Mouse (Mus musculus): ENCODE measurements around the gene Leo1. TPM values are rescaled to one million over a fixed set of nuclear protein-coding genes. Genes with fewer than 3 reads are reported as not detected.
"Not testable (repeated sequence)": the region's sequence is repeated elsewhere in the genome, so short reads cannot be mapped to it uniquely, and the experiment has no call there.

Leo1 gene
- total RNA-seq, 2 experiments from 2014 or later, result 16.7 to 20.4 TPM

GRCm38 (mm10) chr9:75425796-75426391 is 15.4 kb upstream of the Leo1 start:
- DNase-seq, result no peak

DNA sequence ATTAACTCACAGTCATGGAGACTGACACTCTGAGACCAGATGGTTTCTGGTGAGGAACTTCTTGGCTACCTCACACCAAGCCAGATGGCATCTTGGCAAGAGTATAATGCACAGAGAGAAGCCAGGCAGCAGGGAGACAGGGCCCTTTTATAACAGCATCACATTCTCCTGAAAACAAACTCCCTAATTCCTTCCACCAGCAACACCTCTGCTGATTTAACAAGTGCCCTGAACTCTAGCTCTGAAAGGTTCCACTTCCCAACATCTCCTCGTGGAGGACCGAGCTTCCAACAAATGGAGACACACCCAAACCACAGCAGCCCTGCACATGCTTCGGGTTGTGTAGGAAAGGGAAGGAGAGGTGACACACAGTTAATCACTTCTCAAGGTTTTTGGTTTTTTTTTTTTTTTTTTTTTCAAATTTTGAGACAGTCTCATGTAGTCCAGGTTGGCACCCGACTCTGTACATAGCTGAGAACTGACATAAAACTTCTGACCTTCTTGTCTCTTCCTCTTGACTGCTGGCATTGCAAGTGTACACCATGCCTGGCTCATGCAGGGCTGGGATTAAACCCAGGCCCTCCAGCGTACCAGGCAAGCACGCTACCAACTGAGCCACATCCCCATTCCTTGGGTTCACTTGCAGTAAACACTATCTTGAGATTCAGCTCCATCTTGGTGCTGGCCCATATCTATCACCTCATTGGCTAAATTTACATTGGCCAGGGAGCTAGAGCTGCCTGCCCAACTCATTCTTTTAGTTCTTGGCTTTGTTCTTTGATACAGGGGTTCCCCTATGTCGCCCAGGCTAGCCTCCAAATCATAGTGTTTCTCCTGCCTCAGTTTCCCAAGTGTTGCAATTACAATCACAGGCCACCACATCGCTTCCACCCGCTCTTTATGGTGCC is 13.7 kb upstream of the Leo1 start:
- peak; percentile 38 to 40 for DNase-seq

DNA sequence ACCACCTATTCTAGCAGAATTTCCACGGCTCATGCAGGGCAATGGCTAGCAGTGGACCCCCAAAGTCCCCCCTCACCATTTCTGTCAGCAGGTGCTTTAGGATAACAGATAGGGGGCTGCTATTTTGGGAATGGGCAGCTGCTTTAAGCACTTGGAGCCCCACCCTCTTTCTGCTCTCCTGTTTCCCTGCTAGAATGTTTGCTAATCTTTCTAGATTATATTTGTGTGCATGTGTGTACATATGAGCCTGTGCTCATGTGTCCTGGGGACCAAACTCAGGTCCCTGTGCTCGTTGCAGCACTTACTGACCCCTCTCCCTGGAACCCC is 13.1 kb upstream of the Leo1 start:
- no peak for DNase-seq

DNA sequence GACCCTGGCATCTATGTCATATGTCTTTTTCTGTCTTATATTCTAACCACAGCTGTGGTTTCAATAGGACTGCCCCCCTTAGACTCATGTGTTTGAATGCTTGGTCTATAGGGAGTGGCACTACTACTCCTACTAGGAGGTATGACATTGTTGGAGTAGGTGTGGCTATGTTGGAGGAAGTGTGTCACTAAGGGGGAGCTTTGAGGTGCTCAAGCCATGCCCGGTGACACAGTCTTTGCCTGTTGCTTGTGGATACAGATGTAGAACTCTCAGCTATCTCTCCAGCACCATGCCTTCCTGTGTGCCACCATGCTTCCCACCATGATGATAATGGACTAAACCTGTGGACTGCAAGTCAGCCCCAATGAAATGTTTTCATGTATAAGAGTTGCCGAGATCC is 12.3 kb upstream of the Leo1 start:
- DNase-seq, result no peak

- no peak for DNase-seq
Measured at GRCm38 (mm10) chr9:75429657-75430056, 11.7 kb upstream of the Leo1 start.

GRCm38 (mm10) chr9:75430822-75431621 is 10.3 kb upstream of the Leo1 start:
- DNase-seq, result peak; percentile 54 to 68

DNA sequence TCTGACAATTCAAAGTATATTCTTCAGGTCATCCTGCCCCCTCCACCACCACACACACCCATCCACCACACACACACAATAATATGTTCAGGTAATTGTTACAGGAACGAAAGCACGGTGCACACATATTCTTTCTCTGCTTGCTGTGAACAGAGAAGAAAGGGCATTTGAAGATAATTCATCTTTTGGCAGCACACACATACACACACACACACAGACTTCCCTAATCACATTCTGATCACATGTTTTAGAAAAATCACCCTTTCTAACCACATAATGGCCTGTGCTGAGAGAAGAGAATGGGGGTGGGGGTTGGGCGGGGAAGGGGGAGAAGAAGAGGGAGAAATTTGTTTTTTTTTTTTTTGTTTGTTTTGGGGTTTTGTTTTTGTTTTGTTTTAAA is 8.6 kb upstream of the Leo1 start:
- DNase-seq, result no peak

- peak; percentile 79 to 84 for DNase-seq
Measured at GRCm38 (mm10) chr9:75434172-75434793, 7.0 kb upstream of the Leo1 start.

- DNase-seq, result no peak
Measured at GRCm38 (mm10) chr9:75434872-75435271, 6.5 kb upstream of the Leo1 start.

DNA sequence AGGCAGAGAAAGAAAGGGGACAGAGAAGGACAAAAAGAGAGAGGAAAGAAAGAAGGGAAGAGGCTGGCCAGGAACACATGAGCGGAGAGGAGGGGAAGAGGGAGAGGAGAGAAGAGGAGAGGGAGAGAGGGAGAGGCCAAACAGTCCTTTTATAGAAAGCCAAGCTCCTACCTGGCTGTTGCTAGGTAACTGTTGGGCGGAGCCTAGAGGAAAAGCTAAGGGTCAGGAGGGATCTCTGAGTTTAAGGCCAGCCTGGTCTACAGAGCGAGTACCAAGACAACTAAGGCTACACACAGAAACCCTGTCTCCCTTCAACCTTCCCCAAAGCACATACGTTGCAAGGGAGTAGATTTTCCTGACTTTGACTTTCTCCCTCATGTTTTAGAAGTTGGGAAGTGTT is 6.0 kb upstream of the Leo1 start:
- DNase-seq, result no peak

GRCm38 (mm10) chr9:75435918-75436317 is 5.4 kb upstream of the Leo1 start:
- DNase-seq, result peak; percentile 85 to 94

- DNase-seq, result peak in 1 of 2 experiments; percentile 52
Measured at GRCm38 (mm10) chr9:75437653-75438385, 3.5 kb upstream of the Leo1 start.

DNA sequence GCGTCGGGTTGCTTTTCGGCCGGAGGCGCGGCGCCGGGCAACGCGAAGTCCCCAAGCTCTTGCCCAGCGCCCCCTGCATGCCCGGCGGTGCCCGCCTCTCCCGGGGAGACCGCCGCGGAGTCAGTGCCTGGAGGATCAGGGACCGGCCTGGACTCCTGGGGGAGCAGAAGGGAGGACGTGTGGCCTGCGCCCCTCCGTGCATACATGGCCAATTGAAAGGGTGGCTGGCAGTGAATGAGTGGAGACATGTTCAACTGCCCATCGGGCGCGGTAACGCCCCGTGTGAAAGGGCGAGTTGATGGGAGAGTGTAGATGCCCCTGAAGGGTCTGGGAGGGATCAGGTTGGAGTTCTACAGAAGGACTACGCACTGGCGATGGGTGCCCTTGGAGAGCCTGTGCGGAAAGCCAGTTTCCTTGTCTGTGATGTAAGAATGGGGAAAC is 387 bp downstream of the Leo1 start:
- no peak for DNase-seq

- no peak for DNase-seq
Measured at GRCm38 (mm10) chr9:75444981-75445380, 3.7 kb downstream of the Leo1 start.

DNA sequence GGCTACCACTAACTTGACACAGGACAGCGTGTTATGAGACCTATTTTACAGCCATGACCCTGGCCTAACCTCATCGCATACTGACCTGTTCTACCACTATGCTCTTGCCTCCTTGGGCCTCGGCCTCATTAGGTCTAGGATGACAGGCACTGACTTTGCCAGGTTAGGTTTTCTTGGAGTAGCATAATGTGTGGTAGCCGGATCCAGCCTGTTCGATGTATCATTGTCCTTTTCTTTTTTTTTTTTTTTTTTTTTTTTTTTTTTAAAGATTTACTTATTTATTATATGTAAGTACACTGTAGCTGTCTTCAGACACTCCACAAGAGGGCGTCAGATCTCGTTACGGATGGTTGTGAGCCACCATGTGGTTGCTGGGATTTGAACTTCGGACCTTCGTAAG is 5.2 kb downstream of the Leo1 start:
- DNase-seq, result not testable (repeated sequence)

GRCm38 (mm10) chr9:75448021-75448420 is 6.7 kb downstream of the Leo1 start:
- DNase-seq, result no peak

GRCm38 (mm10) chr9:75453994-75454393 is 12.7 kb downstream of the Leo1 start:
- DNase-seq, result no peak

DNA sequence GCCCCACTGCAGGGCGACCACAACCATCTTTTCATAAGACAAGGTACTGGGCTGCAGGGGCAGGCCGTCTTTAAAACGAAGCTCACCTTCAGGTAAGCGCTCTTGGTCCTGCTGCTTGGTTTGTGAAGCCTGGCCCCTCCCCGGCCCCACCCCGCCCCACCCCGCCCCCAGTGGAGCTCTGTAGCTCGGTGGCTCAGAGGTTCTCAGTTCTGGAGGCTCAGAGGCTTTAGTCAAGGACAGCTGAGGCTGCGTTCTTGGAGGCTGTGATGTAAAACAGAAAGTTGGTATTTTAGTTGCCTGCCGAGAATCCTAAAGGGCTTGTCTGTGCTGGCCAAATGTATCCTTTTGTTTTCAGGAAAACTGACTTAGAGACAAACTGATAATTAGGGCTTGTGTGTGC is 14.4 kb downstream of the Leo1 start:
- no peak for DNase-seq

- peak; percentile 11 to 19 for DNase-seq
Measured at GRCm38 (mm10) chr9:75463050-75463660, 21.8 kb downstream of the Leo1 start.

DNA sequence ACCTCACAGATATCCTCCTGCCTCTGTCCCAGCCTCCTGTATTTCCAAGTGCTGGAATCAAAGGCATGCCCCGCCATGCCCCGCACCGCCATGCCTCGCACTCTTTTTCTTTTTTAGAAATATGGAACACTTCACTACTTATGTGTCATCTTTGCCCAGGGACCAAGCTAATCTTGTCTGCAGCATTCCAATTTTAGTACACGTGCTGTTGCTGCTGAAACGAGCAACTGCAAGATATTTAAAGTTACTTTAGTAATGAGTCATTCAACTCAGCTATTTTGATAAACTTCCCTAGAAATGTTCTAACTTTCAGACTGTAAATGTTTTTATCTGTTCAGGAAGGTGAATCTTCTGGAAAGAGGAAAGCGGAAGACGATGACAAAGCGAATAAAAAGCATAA is 24.5 kb downstream of the Leo1 start:
- no peak for DNase-seq

- no peak for DNase-seq
Measured at GRCm38 (mm10) chr9:75466641-75467040, 25.3 kb downstream of the Leo1 start.
